Mouse (Mus musculus) kidney, embryonic 14.5 days (tissue): ENCODE measurements at regions not wholly inside any gene's neighbourhood (a gene's known extent, or its start where the extent isn't known, plus 50 kb on each side); places are given as distances from the start of the nearest gene placed in this dataset.

Experiments used
- ATAC-seq: fragments of 200-750 bp; cut with Nextera tagmentation; 2 replicates; pipeline ENCODE4 v1.8.0; 2017; ENCODE audit warnings: moderate number of reproducible peaks, mild to moderate bottlenecking, moderate TSS enrichment, moderate library complexity; ENCODE audit not compliant: low FRiP score, low TSS enrichment
- H3K27ac ChIP-seq: fragments of 300-500 bp; sonication (generic); 2 replicates; pipeline ENCODE4 v1.5.1; 2014; ENCODE audit warnings: low read depth, mild to moderate bottlenecking, low read length, moderate library complexity, mixed read lengths
- H3K27me3 ChIP-seq: fragments of 300-500 bp; sonication (generic); 2 replicates; pipeline ENCODE4 v1.6.1; 2014; ENCODE audit warnings: mild to moderate bottlenecking, low read length; ENCODE audit not compliant: control insufficient read depth, insufficient read depth
- H3K36me3 ChIP-seq: fragments of 300-500 bp; sonication (generic); 2 replicates; pipeline ENCODE4 v1.6.1; 2014; ENCODE audit warnings: low read length, mixed read lengths; ENCODE audit not compliant: control insufficient read depth, insufficient read depth
- H3K4me1 ChIP-seq: fragments of 300-500 bp; sonication (generic); 2 replicates; pipeline ENCODE4 v1.6.1; 2014; ENCODE audit warnings: low read length, mixed read lengths; ENCODE audit not compliant: control insufficient read depth, insufficient read depth
- H3K4me2 ChIP-seq: fragments of 300-500 bp; sonication (generic); replicated peaks from 2 replicates; pipeline ENCODE4 v1.6.1; 2014; ENCODE audit warnings: low read depth, mild to moderate bottlenecking, low read length
- H3K4me3 ChIP-seq: fragments of 300-500 bp; sonication (generic); 2 replicates; pipeline ENCODE4 v1.5.1; 2014; ENCODE audit warnings: mild to moderate bottlenecking, low read length
- H3K9ac ChIP-seq: fragments of 300-500 bp; sonication (generic); 2 replicates; pipeline ENCODE4 v1.6.1; 2014; ENCODE audit warnings: low read depth, mild to moderate bottlenecking, low read length, moderate library complexity
- H3K9me3 ChIP-seq: fragments of 300-500 bp; sonication (generic); 2 replicates; pipeline ENCODE4 v1.6.1; 2016; ENCODE audit warnings: low read length; ENCODE audit not compliant: control insufficient read depth
- WGBS: fragments of 180-500 bp; shearing (Covaris S2); extraction: QIAGEN DNeasy Blood & Tissue Kit; methylation state at CpG from one replicate; pipeline ENCODE4 v1.1.7; 2014; 5-methylcytosine and 5-hydroxymethylcytosine counted together

GRCm38 (mm10) chr3:128287846-128288245, 391.7 kb upstream of the Fam241a start:
- WGBS, result 45% methylated on average over 4 of the region's 4 CpGs
- no peak for ATAC-seq
- no peak overlapping the region for H3K9ac ChIP-seq
- H3K4me3 ChIP-seq, result no peak overlapping the region
- H3K4me1 ChIP-seq, result no peaks in the 10 kb centered on the region
- H3K27me3 ChIP-seq, result no peaks in the 10 kb centered on the region
- no peak overlapping the region for H3K4me2 ChIP-seq
- H3K9me3 ChIP-seq, result no peaks in the 10 kb centered on the region
- no peak overlapping the region for H3K27ac ChIP-seq
- H3K36me3 ChIP-seq, result no peaks in the 10 kb centered on the region

- Histone ChIP-seq H3K9me3 (no peaks in the 10 kb centered on the region), H3K27me3 (no peaks in the 10 kb centered on the region), H3K4me1 (no peaks in the 10 kb centered on the region), H3K9ac (no peak overlapping the region), H3K27ac (no peak overlapping the region), H3K4me3 (no peak overlapping the region), H3K4me2 (no peak overlapping the region), H3K36me3 (no peaks in the 10 kb centered on the region)
- ATAC-seq, result no peak
- WGBS, result 41% methylated on average over 6 of the region's 6 CpGs
Measured at GRCm38 (mm10) chr3:128285214-128285613, 389.1 kb upstream of the Fam241a start.

GRCm38 (mm10) chr3:128280626-128281025, 384.5 kb upstream of the Fam241a start:
- Histone ChIP-seq H3K27ac (no peak overlapping the region), H3K9me3 (no peaks in the 10 kb centered on the region), H3K27me3 (no peaks in the 10 kb centered on the region), H3K36me3 (no peaks in the 10 kb centered on the region), H3K4me3 (no peak overlapping the region), H3K4me2 (no peak overlapping the region), H3K9ac (no peak overlapping the region), H3K4me1 (no peaks in the 10 kb centered on the region)
- ATAC-seq, result no peak
- 88% methylated on average over 4 of the region's 4 CpGs for WGBS

- WGBS, result 51% methylated on average over 6 of the region's 6 CpGs
Measured at GRCm38 (mm10) chr3:128270576-128270975, 374.5 kb upstream of the Fam241a start.

GRCm38 (mm10) chr3:128261208-128261607, 365.1 kb upstream of the Fam241a start:
- Histone ChIP-seq H3K27ac (no peak overlapping the region), H3K27me3 (no peaks in the 10 kb centered on the region), H3K9me3 (no peaks in the 10 kb centered on the region), H3K36me3 (no peaks in the 10 kb centered on the region), H3K9ac (no peak overlapping the region), H3K4me2 (no peak overlapping the region), H3K4me1 (no peaks in the 10 kb centered on the region), H3K4me3 (no peak overlapping the region)
- WGBS, result 63% methylated on average over 2 of the region's 2 CpGs
- ATAC-seq, result no peak

More at GRCm38 (mm10) chr3:128270576-128270975, 374.5 kb upstream of the Fam241a start:
- ATAC-seq, result no peak
- Histone ChIP-seq H3K27me3 (no peaks in the 10 kb centered on the region), H3K4me3 (no peak overlapping the region), H3K9me3 (no peaks in the 10 kb centered on the region), H3K9ac (no peak overlapping the region), H3K27ac (no peak overlapping the region), H3K4me2 (no peak overlapping the region), H3K36me3 (no peaks in the 10 kb centered on the region), H3K4me1 (no peaks in the 10 kb centered on the region)

- Histone ChIP-seq H3K27me3 (no peaks in the 10 kb centered on the region), H3K4me3 (no peak overlapping the region), H3K36me3 (no peaks in the 10 kb centered on the region), H3K9ac (no peak overlapping the region), H3K9me3 (no peaks in the 10 kb centered on the region), H3K4me1 (no peaks in the 10 kb centered on the region), H3K4me2 (no peak overlapping the region), H3K27ac (no peak overlapping the region)
- no peak for ATAC-seq
- whole genome bisulfite sequencing, result 73% methylated on average over 2 of the region's 2 CpGs
Measured at GRCm38 (mm10) chr3:128247816-128248215, 351.7 kb upstream of the Fam241a start.

GRCm38 (mm10) chr3:128239813-128240421, 343.8 kb upstream of the Fam241a start:
- no peaks in the 10 kb centered on the region for H3K36me3 ChIP-seq
- no peak for ATAC-seq
- H3K9me3 ChIP-seq, result no peaks in the 10 kb centered on the region
- H3K4me1 ChIP-seq, result no peaks in the 10 kb centered on the region
- no peak overlapping the region for H3K4me2 ChIP-seq
- H3K27me3 ChIP-seq, result no peaks in the 10 kb centered on the region
- no peak overlapping the region for H3K27ac ChIP-seq
- H3K4me3 ChIP-seq, result no peak overlapping the region
- 48% methylated on average over 7 of the region's 7 CpGs for WGBS
- no peak overlapping the region for H3K9ac ChIP-seq

- no peak for ATAC-seq
- no peaks in the 10 kb centered on the region for H3K36me3 ChIP-seq
- 91% methylated on average over 5 of the region's 5 CpGs for WGBS
Measured at GRCm38 (mm10) chr3:128230390-128230789, 334.3 kb upstream of the Fam241a start.

GRCm38 (mm10) chr3:128226930-128227585, 330.9 kb upstream of the Fam241a start:
- no peak overlapping the region for H3K9ac ChIP-seq
- H3K4me3 ChIP-seq, result no peak overlapping the region
- no peaks in the 10 kb centered on the region for H3K4me1 ChIP-seq
- no peak overlapping the region for H3K4me2 ChIP-seq
- no peak for ATAC-seq
- H3K27me3 ChIP-seq, result no peaks in the 10 kb centered on the region
- H3K27ac ChIP-seq, result no peak overlapping the region
- no peaks in the 10 kb centered on the region for H3K36me3 ChIP-seq
- WGBS, result 64% methylated on average over 6 of the region's 6 CpGs
- no peaks in the 10 kb centered on the region for H3K9me3 ChIP-seq

More at GRCm38 (mm10) chr3:128230390-128230789, 334.3 kb upstream of the Fam241a start:
- Histone ChIP-seq H3K9ac (no peak overlapping the region), H3K27ac (no peak overlapping the region), H3K4me1 (no peaks in the 10 kb centered on the region), H3K9me3 (no peaks in the 10 kb centered on the region), H3K4me3 (no peak overlapping the region), H3K27me3 (no peaks in the 10 kb centered on the region), H3K4me2 (no peak overlapping the region)
